13 mouse cellular contexts compared by ENCODE assay signal in genomic region chr13:104491046-104491811, GRCm38 (mm10).
DNase-seq lines count a peak whose midpoint lies in the region; ATAC-seq lines count a peak whose summit lies in the region.
"Had no signal": no experiment of that assay in that cellular context is flagged by ENCODE, and none has a peak within 500 bp of the region (broad histone marks: within the 10 kb centered on the region; RNA-seq: fewer than 3 reads in every experiment).

No protein-coding gene starts in this region.

- no peaks in the 10 kb centered on the region for H3K4me1 ChIP-seq in forebrain, embryonic 13.5 days
- no peaks in the 10 kb centered on the region for H3K4me1 ChIP-seq in forebrain, embryonic 10.5 days
- 0 out of 2 replicates have a peak, but pooled peaks cover 4% of the 10 kb centered on the region for H3K4me1 ChIP-seq in hindbrain, embryonic 14.5 days (replicated peaks; ENCODE audit: control insufficient read depth, insufficient read depth, low read length)
- H3K4me1 ChIP-seq in hindbrain, embryonic 11.5 days (replicated peaks; ENCODE audit: control insufficient read depth, insufficient read depth, low read length): no peaks in the 10 kb centered on the region
- no peaks in the 10 kb centered on the region for H3K4me1 ChIP-seq in midbrain, embryonic 11.5 days (ENCODE audit: control insufficient read depth, insufficient read depth, low read length)
- no peaks in the 10 kb centered on the region for H3K4me1 ChIP-seq in midbrain, embryonic 10.5 days
- H3K4me1 ChIP-seq in stomach, embryonic 15.5 days: peaks cover 7% of the 10 kb centered on the region; the same call in 1 of the 2 replicates

- no peaks in the 10 kb centered on the region for H3K9me3 ChIP-seq in forebrain, embryonic 13.5 days (replicated peaks)
- H3K9me3 ChIP-seq in forebrain, embryonic 10.5 days: no peaks in the 10 kb centered on the region
- H3K9me3 ChIP-seq in hindbrain, embryonic 14.5 days (ENCODE audit: control insufficient read depth, low read length): no peaks in the 10 kb centered on the region
- no peaks in the 10 kb centered on the region for H3K9me3 ChIP-seq in hindbrain, embryonic 11.5 days (ENCODE audit: control insufficient read depth, low read length)
- no peaks in the 10 kb centered on the region for H3K9me3 ChIP-seq in midbrain, embryonic 11.5 days (ENCODE audit: control insufficient read depth, low read length)
- H3K9me3 ChIP-seq in midbrain, embryonic 10.5 days (replicated peaks): no peaks in the 10 kb centered on the region
- H3K9me3 ChIP-seq in stomach, embryonic 15.5 days: no peaks in the 10 kb centered on the region
- H3K9me3 ChIP-seq: heart, embryonic 12.5 days; limb, embryonic 12.5 days had no signal

- ATAC-seq in forebrain, embryonic 13.5 days: peak; percentile 38; the same call in 1 of the 2 replicates
- ATAC-seq in hindbrain, embryonic 14.5 days (ENCODE audit: low FRiP score): no peak
- ATAC-seq in hindbrain, embryonic 11.5 days (ENCODE audit: low FRiP score): no peak
- ATAC-seq in midbrain, embryonic 11.5 days (ENCODE audit: low FRiP score): no peak
- peak; percentile 31; the same call in 1 of the 2 replicates for ATAC-seq in stomach, embryonic 15.5 days (ENCODE audit: insufficient read depth, low FRiP score, low read depth)

- no peaks in the 10 kb centered on the region for H3K36me3 ChIP-seq in forebrain, embryonic 13.5 days (ENCODE audit: poor library complexity, severe bottlenecking)
- 0 out of 2 replicates have a peak, but pooled peaks cover 3% of the 10 kb centered on the region for H3K36me3 ChIP-seq in forebrain, embryonic 10.5 days (replicated peaks)
- H3K36me3 ChIP-seq in hindbrain, embryonic 14.5 days (replicated peaks; ENCODE audit: control insufficient read depth, insufficient read depth): no peaks in the 10 kb centered on the region
- no peaks in the 10 kb centered on the region for H3K36me3 ChIP-seq in hindbrain, embryonic 11.5 days (ENCODE audit: control insufficient read depth, insufficient read depth, low read length)
- H3K36me3 ChIP-seq in midbrain, embryonic 11.5 days (ENCODE audit: control insufficient read depth, insufficient read depth, low read length): no peaks in the 10 kb centered on the region
- H3K36me3 ChIP-seq in midbrain, embryonic 10.5 days: no peaks in the 10 kb centered on the region
- no peaks in the 10 kb centered on the region for H3K36me3 ChIP-seq in stomach, embryonic 15.5 days

- no peak overlapping the region for H3K4me3 ChIP-seq in forebrain, embryonic 13.5 days
- no peak overlapping the region for H3K4me3 ChIP-seq in forebrain, embryonic 10.5 days
- H3K4me3 ChIP-seq in hindbrain, embryonic 14.5 days (replicated peaks; ENCODE audit: low read length): no peak overlapping the region
- H3K4me3 ChIP-seq in hindbrain, embryonic 11.5 days (ENCODE audit: low read depth, low read length): no peak overlapping the region
- H3K4me3 ChIP-seq in midbrain, embryonic 11.5 days (ENCODE audit: low read depth, low read length): no peak overlapping the region
- no peak overlapping the region for H3K4me3 ChIP-seq in midbrain, embryonic 10.5 days
- H3K4me3 ChIP-seq in stomach, embryonic 15.5 days (replicated peaks): no peak overlapping the region
- H3K4me3 ChIP-seq: heart, embryonic 12.5 days; limb, embryonic 12.5 days had no signal

- H3K27me3 ChIP-seq in forebrain, embryonic 13.5 days: no peaks in the 10 kb centered on the region
- H3K27me3 ChIP-seq in forebrain, embryonic 10.5 days (ENCODE audit: poor library complexity, severe bottlenecking): no peaks in the 10 kb centered on the region
- no peaks in the 10 kb centered on the region for H3K27me3 ChIP-seq in hindbrain, embryonic 14.5 days (ENCODE audit: control insufficient read depth, insufficient read depth, low read length)
- no peaks in the 10 kb centered on the region for H3K27me3 ChIP-seq in hindbrain, embryonic 11.5 days (ENCODE audit: control insufficient read depth, insufficient read depth, low read length)
- no peaks in the 10 kb centered on the region for H3K27me3 ChIP-seq in midbrain, embryonic 11.5 days (ENCODE audit: control insufficient read depth, insufficient read depth, low read length)
- no peaks in the 10 kb centered on the region for H3K27me3 ChIP-seq in midbrain, embryonic 10.5 days (ENCODE audit: low read depth, poor library complexity, severe bottlenecking)
- no peaks in the 10 kb centered on the region for H3K27me3 ChIP-seq in stomach, embryonic 15.5 days (replicated peaks)
- H3K27me3 ChIP-seq: heart, embryonic 12.5 days; limb, embryonic 12.5 days had no signal

- H3K27ac ChIP-seq in forebrain, embryonic 13.5 days: no peak overlapping the region
- no peak overlapping the region for H3K27ac ChIP-seq in forebrain, embryonic 10.5 days
- H3K27ac ChIP-seq in hindbrain, embryonic 14.5 days: 0 out of 2 replicates have a peak overlapping the region, but pooled peaks have one; percentile 20
- H3K27ac ChIP-seq in hindbrain, embryonic 11.5 days (ENCODE audit: low read depth, low read length): no peak overlapping the region
- no peak overlapping the region for H3K27ac ChIP-seq in midbrain, embryonic 11.5 days (ENCODE audit: low read depth, low read length)
- H3K27ac ChIP-seq in midbrain, embryonic 10.5 days (replicated peaks): no peak overlapping the region
- peak overlapping the region; percentile 65; the same call in 1 of the 2 replicates for H3K27ac ChIP-seq in stomach, embryonic 15.5 days
- H3K27ac ChIP-seq: limb, embryonic 12.5 days had no signal

- no peak overlapping the region for H3K4me2 ChIP-seq in forebrain, embryonic 13.5 days
- H3K4me2 ChIP-seq in hindbrain, embryonic 14.5 days (replicated peaks): no peak overlapping the region
- no peak overlapping the region for H3K4me2 ChIP-seq in hindbrain, embryonic 11.5 days (replicated peaks; ENCODE audit: low read depth, low read length)
- H3K4me2 ChIP-seq in midbrain, embryonic 11.5 days: no peak overlapping the region
- no peak overlapping the region for H3K4me2 ChIP-seq in stomach, embryonic 15.5 days
- H3K4me2 ChIP-seq: heart, embryonic 12.5 days; limb, embryonic 12.5 days had no signal

- H3K9ac ChIP-seq in forebrain, embryonic 13.5 days: no peak overlapping the region
- no peak overlapping the region for H3K9ac ChIP-seq in hindbrain, embryonic 14.5 days
- no peak overlapping the region for H3K9ac ChIP-seq in hindbrain, embryonic 11.5 days (ENCODE audit: low read depth, low read length)
- no peak overlapping the region for H3K9ac ChIP-seq in midbrain, embryonic 11.5 days (ENCODE audit: low read length)
- no peak overlapping the region for H3K9ac ChIP-seq in stomach, embryonic 15.5 days
- H3K9ac ChIP-seq: heart, embryonic 12.5 days; limb, embryonic 12.5 days had no signal

- 79% methylated on average over 4 of the region's 4 CpGs for WGBS in forebrain, embryonic 13.5 days
- 88% methylated on average over 4 of the region's 4 CpGs for WGBS in forebrain, embryonic 10.5 days
- WGBS in hindbrain, embryonic 14.5 days: 60% methylated on average over 4 of the region's 4 CpGs
- 73% methylated on average over 4 of the region's 4 CpGs for WGBS in hindbrain, embryonic 11.5 days
- WGBS in midbrain, embryonic 11.5 days: 84% methylated on average over 4 of the region's 4 CpGs
- 82% methylated on average over 4 of the region's 4 CpGs for WGBS in midbrain, embryonic 10.5 days
- 51% methylated on average over 4 of the region's 4 CpGs for whole genome bisulfite sequencing in stomach, embryonic 15.5 days

- DNase-seq in forebrain, embryonic 10.5 days (ENCODE audit: extremely low spot score, low spot score): no peak
- no peak for DNase-seq in hindbrain, embryonic 14.5 days (ENCODE audit: low spot score)
- DNase-seq in hindbrain, embryonic 11.5 days (ENCODE audit: low spot score): no peak
- peak; percentile 75 for DNase-seq in midbrain, embryonic 11.5 days (ENCODE audit: low spot score, missing footprints)
- no peak for DNase-seq in midbrain, embryonic 10.5 days (ENCODE audit: low spot score)
- no peak for DNase-seq in urinary bladder, postnatal 4 days (ENCODE audit: low spot score in 2 of 2)
- DNase-seq: cerebellum, adult 11-12 months; kidney, postnatal 10 days; thymus, adult 2 months had no signal

Comparison
In these comparisons a context has a peak if more than half of its experiments do, and no peak if none do; other contexts are left out.
1. H3K27ac ChIP-seq: peak in hindbrain, embryonic 14.5 days (single experiment) and stomach, embryonic 15.5 days (single experiment); none in forebrain, embryonic 13.5 days (single experiment), forebrain, embryonic 10.5 days (single experiment), hindbrain, embryonic 11.5 days (single experiment), midbrain, embryonic 11.5 days (single experiment) and midbrain, embryonic 10.5 days (single experiment).
2. ATAC-seq: peak in forebrain, embryonic 13.5 days (single experiment) and stomach, embryonic 15.5 days (single experiment); none in hindbrain, embryonic 14.5 days (single experiment), hindbrain, embryonic 11.5 days (single experiment) and midbrain, embryonic 11.5 days (single experiment).